In genomic region chr1:189664873-189665144, GRCm38 (mm10) we compare ENCODE assay signal across 15 mouse cellular contexts. TPM values are rescaled to one million over a fixed set of nuclear protein-coding genes. Genes with fewer than 3 reads are reported as not detected.
A peak's percentile ranks its signal among the peaks of the same experiment; 100 is the strongest.
DNase-seq lines count a peak whose midpoint lies in the region.
"Had no signal": no experiment of that assay in that cellular context is flagged by ENCODE, and none has a peak within 500 bp of the region (broad histone marks: within the 10 kb centered on the region; RNA-seq: fewer than 3 reads in every experiment).

No protein-coding gene starts in this region.

- peak; percentile 13 for DNase-seq in cerebellum, adult 9-10 months
- DNase-seq in cerebellum, postnatal 4 days (ENCODE audit: low spot score in 2 of 2): no peak
- peak; percentile 52 for DNase-seq in heart, adult 11 months
- DNase-seq in heart, adult 8-10 months (ENCODE audit: low spot score): no peak
- peak; percentile 72 for DNase-seq in R1 (ENCODE audit: low read depth, low spot score)
- DNase-seq in urinary bladder, postnatal 14 days (ENCODE audit: low spot score): no peak
- no peak for DNase-seq in adrenal gland, adult 2 months
- DNase-seq: adrenal gland, postnatal 14 days; B cell, adult 2 months; cerebellum, adult 11-12 months; cerebellum, adult 9-11 months; cerebellum, postnatal 36 days; gastrocnemius, postnatal 14 days; heart, postnatal 36 days; kidney, adult 2 months had no signal

RNA-seq across cellular contexts. Expression of gene Cenpf, which starts 23.1 kb away (rescaled TPM):
- total RNA-seq in heart, adult 8-10 months (2022): 10 to 100 TPM in 2 of 4 experiments, 1 to 10 TPM in 2; 3.9 to 14.9 (median 10.7) TPM
- 1 to 10 TPM; 2.5 to 3.0 TPM for total RNA-seq in adrenal gland, adult 2 months (2021)
- 0.18 and 0.31 TPM in 2 replicates for polyA plus RNA-seq in adrenal gland, adult 2 months (2012; rRNA removed)

Comparison
In these comparisons a context has a peak if more than half of its experiments do, and no peak if none do; other contexts are left out.
1. DNase-seq: peak in cerebellum, adult 9-10 months (single experiment), heart, adult 11 months (single experiment) and R1 (single experiment); none in cerebellum, postnatal 4 days (0 of 2), heart, adult 8-10 months (single experiment), urinary bladder, postnatal 14 days (single experiment) and adrenal gland, adult 2 months (single experiment).